Mouse (Mus musculus): ENCODE data around the gene Igfbp7. TPM values are rescaled to one million over a fixed set of nuclear protein-coding genes. Genes with fewer than 3 reads are reported as not detected.

The Igfbp7 gene
- polyA plus RNA-seq (2012; rRNA removed; ENCODE audit: low replicate concordance) = 843 and 4,459 TPM in 2 replicates

DNA sequence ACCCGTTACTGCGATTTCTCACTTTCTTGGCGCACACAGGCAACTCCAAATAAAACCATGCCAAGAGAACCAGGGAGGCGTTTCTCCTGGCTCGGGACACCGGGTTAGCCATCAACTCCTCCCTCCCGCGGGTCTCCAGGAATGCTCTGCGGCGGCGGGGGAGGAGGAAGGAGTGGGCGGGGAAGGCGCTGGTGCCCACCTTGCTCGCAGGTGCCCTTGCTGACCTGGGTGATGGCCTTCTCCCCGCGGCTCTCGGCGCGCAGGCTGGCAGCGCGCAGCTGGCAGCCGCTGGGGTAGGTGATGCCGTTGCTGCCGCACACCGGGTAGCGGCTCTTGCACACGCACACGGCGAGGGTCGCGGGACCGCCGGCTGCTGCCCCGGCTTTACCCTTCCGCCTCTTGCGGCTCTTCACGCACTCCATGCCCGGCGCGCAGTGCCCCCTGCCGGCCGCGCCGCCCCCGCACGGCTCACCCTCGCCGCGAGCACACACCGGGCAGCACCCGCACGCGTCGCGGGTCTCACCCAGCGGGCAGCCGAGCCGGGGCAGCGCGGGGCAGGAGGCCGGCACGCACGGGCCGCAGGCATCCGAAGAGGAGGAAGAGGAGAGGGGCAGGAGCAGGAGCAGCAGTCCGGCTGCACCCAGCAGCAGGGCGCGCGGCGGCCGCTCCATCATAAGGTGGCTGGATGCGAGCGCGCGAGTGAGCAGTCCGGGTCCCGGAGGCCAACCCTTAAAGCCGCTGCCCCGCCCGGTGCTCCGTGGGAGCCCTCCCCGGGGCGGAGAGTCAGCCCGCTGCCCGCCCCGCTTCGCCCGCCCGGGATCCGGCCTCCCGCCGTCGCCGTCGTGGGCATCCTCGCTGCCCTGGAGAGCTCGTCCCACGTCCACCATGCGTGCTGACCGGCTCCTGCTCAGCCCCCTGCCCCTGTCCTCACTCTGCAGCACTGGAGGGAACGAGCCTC is at the start of gene Igfbp7:
Gene Igfbp7 (minus strand): TSS at position 701 of the 958 bp plus-strand sequence.

DNA sequence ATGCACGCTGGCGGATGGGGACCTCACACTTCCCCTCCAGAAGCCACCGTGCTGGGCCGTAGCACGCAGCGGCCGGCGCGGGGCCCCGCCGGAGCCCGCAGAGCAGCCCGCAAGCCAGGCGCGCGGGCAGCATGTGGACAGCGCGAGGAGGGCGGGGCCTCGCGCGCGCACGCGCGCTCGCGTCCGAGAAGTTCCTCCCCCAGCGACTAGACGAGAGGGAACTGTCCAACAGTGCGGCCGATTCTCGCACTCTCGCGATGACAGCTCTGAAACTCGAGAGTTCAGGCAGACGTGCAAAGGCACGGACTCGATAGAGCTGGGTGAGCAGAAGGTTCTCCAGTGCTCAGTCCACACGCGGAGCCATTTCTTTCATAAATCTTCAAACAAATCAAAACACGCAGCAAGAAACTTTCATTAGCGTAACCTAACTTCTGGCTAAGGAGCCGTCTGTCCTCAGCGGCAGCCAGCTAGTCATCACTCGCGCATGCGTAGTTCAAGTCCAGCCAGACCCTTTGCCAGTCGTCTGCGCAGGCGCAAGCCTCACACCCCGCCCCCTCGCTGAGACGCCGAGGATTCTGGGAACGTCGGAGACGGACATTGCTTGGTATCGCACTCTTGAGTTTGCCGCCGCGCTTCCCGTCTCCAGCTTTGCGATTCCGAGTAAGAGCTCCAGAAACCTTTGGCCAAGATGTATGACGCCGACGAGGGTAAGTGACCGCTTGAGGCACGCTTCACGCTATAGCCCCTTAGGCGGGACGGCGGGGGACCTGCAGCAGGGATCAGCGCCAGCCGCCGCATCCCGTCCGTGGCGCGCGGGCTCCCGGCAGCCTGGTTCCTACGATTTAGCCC is 97.7 kb downstream of the Igfbp7 start, which contains the start of the genes Noa1 and Polr2b:
Gene Noa1 (minus strand): TSS at position 161 of the 849 bp plus-strand sequence.
Gene Polr2b (plus strand): TSS at position 224 of the 849 bp plus-strand sequence.

Other genes starting within 250 kb of the Igfbp7 start
- 0.33 and 2.0 TPM in 2 replicates for gene Spink2, start 196.6 kb downstream of the Igfbp7 start, polyA plus RNA-seq (2012; rRNA removed; ENCODE audit: low replicate concordance)
- gene Rest, start 142.6 kb downstream of the Igfbp7 start, polyA plus RNA-seq (2012; rRNA removed; ENCODE audit: low replicate concordance) = 6.7 and 8.1 TPM in 2 replicates
- gene Noa1, start 98.0 kb downstream of the Igfbp7 start, polyA plus RNA-seq (2012; rRNA removed; ENCODE audit: low replicate concordance) = 12.3 and 23.8 TPM in 2 replicates
- 8.8 and 16.3 TPM in 2 replicates for gene Polr2b, start 97.9 kb downstream of the Igfbp7 start, polyA plus RNA-seq (2012; rRNA removed; ENCODE audit: low replicate concordance)